Mouse (Mus musculus) C2C12 (cell line): ENCODE results near the gene Mbd6.

Experiments
- CEBPB ChIP-seq: IDR thresholded peaks from one replicate; pipeline ENCODE4 v1.6.1; 2011; ENCODE audit warnings: low read depth, mild to moderate bottlenecking, control low read depth, moderate library complexity
- CTCF ChIP-seq: IDR thresholded peaks from one replicate; pipeline ENCODE4 v1.5.1; 2011; ENCODE audit not compliant: control insufficient read depth, insufficient read depth, insufficient read length

DNA sequence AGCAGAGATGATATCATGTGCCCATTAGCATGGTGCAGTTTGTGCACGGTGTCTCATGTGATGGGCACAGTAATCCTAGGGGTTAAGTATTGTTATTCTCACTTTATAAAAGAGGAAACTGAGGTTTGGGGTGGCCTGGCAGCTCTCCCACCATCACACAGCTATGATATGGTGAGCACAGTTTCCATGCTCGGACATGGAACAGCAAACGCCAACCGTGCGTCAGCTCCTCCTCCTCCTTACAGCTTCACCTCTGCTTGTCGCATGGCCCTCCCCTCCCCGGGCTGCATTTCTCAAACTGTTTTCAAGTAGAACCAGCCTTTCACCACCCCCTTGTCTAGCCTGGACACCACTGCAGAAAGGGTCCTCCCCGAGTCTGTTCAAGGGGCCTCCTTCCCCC is 30.3 kb downstream of the Mbd6 start:
- TF ChIP-seq CTCF (no peak), CEBPB (no peak)
